Mouse (Mus musculus) limb, embryonic 12.5 days (tissue): ENCODE results near the gene Ccdc127. TPM values are rescaled to one million over a fixed set of nuclear protein-coding genes. Genes with fewer than 3 reads are reported as not detected.

Source experiments
- ATAC-seq: fragments of 200-750 bp; cut with Nextera tagmentation; 2 replicates; pipeline ENCODE4 v1.8.0; 2017; ENCODE audit warnings: low read depth, moderate TSS enrichment; ENCODE audit not compliant: insufficient number of reproducible peaks, insufficient read depth, low FRiP score, low TSS enrichment
- H3K27ac ChIP-seq: fragments of 300-500 bp; sonication (generic); 2 replicates; pipeline ENCODE4 v1.5.1; 2016; ENCODE audit warnings: mild to moderate bottlenecking, moderate library complexity
- H3K27me3 ChIP-seq: fragments of 300-500 bp; sonication (generic); 2 replicates; pipeline ENCODE4 v1.6.1; 2016; ENCODE audit warnings: mild to moderate bottlenecking, moderate library complexity
- H3K36me3 ChIP-seq: fragments of 300-500 bp; sonication (generic); 2 replicates; pipeline ENCODE4 v1.6.1; 2016; ENCODE audit warnings: mild to moderate bottlenecking, moderate library complexity
- H3K4me1 ChIP-seq: fragments of 300-500 bp; sonication (generic); replicated peaks from 2 replicates; pipeline ENCODE4 v1.6.1; 2016
- H3K4me2 ChIP-seq: fragments of 300-500 bp; sonication (generic); 2 replicates; pipeline ENCODE4 v1.6.1; 2016; ENCODE audit warnings: mild to moderate bottlenecking, moderate library complexity
- H3K4me3 ChIP-seq: fragments of 300-500 bp; sonication (generic); replicated peaks from 2 replicates; pipeline ENCODE4 v1.5.1; 2016; ENCODE audit warnings: mild to moderate bottlenecking
- H3K9ac ChIP-seq: fragments of 300-500 bp; sonication (generic); replicated peaks from 2 replicates; pipeline ENCODE4 v1.6.1; 2016; ENCODE audit warnings: mild to moderate bottlenecking, moderate library complexity
- H3K9me3 ChIP-seq: fragments of 300-500 bp; sonication (generic); 2 replicates; pipeline ENCODE4 v1.6.1; 2016; ENCODE audit warnings: mild to moderate bottlenecking, moderate library complexity
- WGBS: fragments of 180-500 bp; shearing (Covaris S2); methylation state at CpG from one replicate; pipeline ENCODE4 v1.1.7; 2016; 5-methylcytosine and 5-hydroxymethylcytosine counted together
- microRNA counts: library from miRNA; unstranded; fragments of <30 nt; microRNA quantifications from one replicate; lab custom pipeline; 2017
- microRNA-seq: library from miRNA; unstranded; fragments of <30 nt; microRNA quantifications from one replicate; pipeline ENCODE4, GENCODE M21; 2017
- polyA plus RNA-seq: library from polyadenylated mRNA; unstranded; fragments of >200 nt; fragmentation: Nextera tagmentation; extraction: Ambion mirVana; gene quantifications from 2 replicates; pipeline ENCODE4 v1.2.1, GENCODE M21; 2016

Ccdc127 gene
- polyA plus RNA-seq, 1 experiment from 2014 or later = 61.5 TPM

DNA sequence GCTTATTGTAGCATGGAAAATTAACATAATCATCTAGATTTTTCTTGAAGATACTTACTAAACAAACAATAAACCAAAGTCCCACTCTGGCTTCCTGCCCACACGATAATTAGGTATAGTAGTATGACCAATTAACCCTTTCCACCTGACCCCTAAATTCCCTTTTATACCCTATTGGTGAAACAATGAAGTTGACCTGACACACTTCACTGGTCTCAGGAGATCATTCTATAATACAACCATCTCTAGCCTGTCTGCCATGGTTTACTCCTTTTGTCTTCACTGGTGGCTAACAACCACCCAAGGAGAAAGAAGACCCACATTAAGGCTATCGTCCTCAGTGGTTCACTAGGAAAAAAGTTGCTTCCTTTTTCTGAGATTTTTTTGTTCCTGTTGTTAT, 41.0 kb downstream of the Ccdc127 start:
- Histone ChIP-seq H3K4me3 (no peak overlapping the region), H3K36me3 (no peaks in the 10 kb centered on the region), H3K4me1 (no peaks in the 10 kb centered on the region; the same call in 1 of the 2 replicates), H3K27me3 (no peaks in the 10 kb centered on the region), H3K27ac (no peak overlapping the region), H3K9me3 (no peaks in the 10 kb centered on the region), H3K4me2 (no peak overlapping the region), H3K9ac (no peak overlapping the region)
- ATAC-seq = no peak
- WGBS = 59% methylated on average over 2 of the region's 2 CpGs

DNA sequence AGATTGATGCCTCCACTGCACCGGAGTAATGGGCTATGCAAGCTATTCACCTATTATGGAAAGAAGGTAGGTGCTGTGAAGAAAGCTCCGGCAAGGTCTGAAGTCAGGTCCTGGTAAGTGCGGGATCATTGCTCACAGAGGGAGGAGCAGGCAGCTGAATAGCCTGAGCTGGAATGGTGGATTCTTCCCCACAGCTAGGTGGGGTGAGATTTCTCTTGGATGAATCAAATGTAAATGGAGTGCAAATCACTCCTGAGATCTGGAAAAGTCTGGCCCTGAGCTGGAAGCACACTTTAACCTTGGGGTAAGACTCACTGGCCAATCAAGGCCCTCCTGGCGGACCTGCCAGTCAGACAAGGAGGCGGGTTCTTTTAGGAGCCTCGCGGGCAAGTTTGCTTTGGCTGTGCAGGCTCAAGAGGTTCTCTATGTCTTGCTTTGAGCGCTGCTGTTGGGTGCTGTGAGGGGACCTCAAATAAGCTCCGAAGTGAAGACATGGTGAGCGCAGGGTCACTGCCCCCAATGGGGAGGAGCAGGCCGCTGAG, 49.3 kb downstream of the Ccdc127 start, which contains the start of gene Ftl1-ps1:
Gene Ftl1-ps1, plus strand, starts transcription at position 397 of the 542 bp plus-strand sequence.
- H3K4me1 ChIP-seq = no peaks in the 10 kb centered on the region
- no peaks in the 10 kb centered on the region for H3K36me3 ChIP-seq
- no peaks in the 10 kb centered on the region for H3K9me3 ChIP-seq
- H3K9ac ChIP-seq = no peak within 1 kb of the TSS
- H3K4me2 ChIP-seq = peak within 1 kb of the TSS; percentile 30
- no peak within 1 kb of the TSS for H3K4me3 ChIP-seq
- no peak for ATAC-seq
- H3K27me3 ChIP-seq = peaks cover 16% of the 10 kb centered on the region
- 13% methylated on average over 11 of the region's 11 CpGs for WGBS
- H3K27ac ChIP-seq = no peak within 1 kb of the TSS

MicroRNAs encoded within 50 kb of the gene (microRNA counts, 519-probe panel; counts per million panel counts)
- not detected for microRNA mmu-miR-692 (lab: Ali Mortazavi, UCI)

Small RNA genes lying within 50 kb of the gene (microRNA-seq; reads per million reads assigned to microRNA genes)
- not detected for gene Mir692-3

Other genes with a start within 250 kb of the Ccdc127 start
- gene Slc9a3, start 228.9 kb upstream of the Ccdc127 start, polyA plus RNA-seq = not detected in 2 replicates
- gene Exoc3, start 141.6 kb upstream of the Ccdc127 start, polyA plus RNA-seq = 64.7 and 73.2 TPM in 2 replicates
- gene Ahrr, start 58.0 kb upstream of the Ccdc127 start, polyA plus RNA-seq = 1.3 and 1.6 TPM in 2 replicates
- 130 and 139 TPM in 2 replicates for gene Pdcd6, start 32.7 kb upstream of the Ccdc127 start, polyA plus RNA-seq
- 235 and 236 TPM in 2 replicates for gene Sdha, start within 50 bp of the Ccdc127 start, polyA plus RNA-seq
- not detected in 2 replicates for gene Lrrc14b, start 13.7 kb downstream of the Ccdc127 start, polyA plus RNA-seq
- gene Zfp72, start 40.5 kb downstream of the Ccdc127 start, polyA plus RNA-seq = 4.2 and 5.3 TPM in 2 replicates
- 72.8 and 74.6 TPM in 2 replicates for gene Ftl1-ps1, start 49.4 kb downstream of the Ccdc127 start, polyA plus RNA-seq
- gene Zfp825, start 143.7 kb downstream of the Ccdc127 start, polyA plus RNA-seq = 22.1 and 28.4 TPM in 2 replicates